Mouse (Mus musculus) liver, embryonic 16.5 days (tissue): ENCODE results near the gene Olfr628. TPM values are rescaled to one million over a fixed set of nuclear protein-coding genes. Genes with fewer than 3 reads are reported as not detected.
"Not testable (repeated sequence)": the region's sequence is repeated elsewhere in the genome, so short reads cannot be mapped to it uniquely, and the experiment has no call there.

ENCODE experiments used
- ATAC-seq: fragments of 200-750 bp; cut with Nextera tagmentation; 2 replicates; pipeline ENCODE4 v1.8.0; 2017; ENCODE audit warnings: low read depth, mild to moderate bottlenecking, moderate number of reproducible peaks, moderate library complexity
- H3K27ac ChIP-seq: fragments of 300-500 bp; sonication (generic); 2 replicates; pipeline ENCODE4 v1.5.1; 2014; ENCODE audit warnings: mild to moderate bottlenecking, low read length
- H3K27me3 ChIP-seq: fragments of 300-500 bp; sonication (generic); 2 replicates; pipeline ENCODE4 v1.6.1; 2014; ENCODE audit warnings: low read depth, low read length, mixed read lengths; ENCODE audit not compliant: control insufficient read depth, insufficient read depth
- H3K36me3 ChIP-seq: fragments of 300-500 bp; sonication (generic); 2 replicates; pipeline ENCODE4 v1.6.1; 2014; ENCODE audit warnings: mild to moderate bottlenecking; ENCODE audit not compliant: control insufficient read depth, insufficient read depth
- H3K4me1 ChIP-seq: fragments of 300-500 bp; sonication (generic); 2 replicates; pipeline ENCODE4 v1.6.1; 2014; ENCODE audit warnings: low read depth, low read length, mixed read lengths; ENCODE audit not compliant: control insufficient read depth
- H3K4me2 ChIP-seq: fragments of 300-500 bp; sonication (generic); 2 replicates; pipeline ENCODE4 v1.6.1; 2014; ENCODE audit warnings: low read depth, low read length, mixed read lengths
- H3K4me3 ChIP-seq: fragments of 300-500 bp; sonication (generic); 2 replicates; pipeline ENCODE4 v1.5.1; 2014; ENCODE audit warnings: low read depth, mild to moderate bottlenecking, low read length
- H3K9ac ChIP-seq: fragments of 300-500 bp; sonication (generic); 2 replicates; pipeline ENCODE4 v1.6.1; 2014; ENCODE audit warnings: low read depth, low read length
- H3K9me3 ChIP-seq: fragments of 300-500 bp; sonication (generic); replicated peaks from 2 replicates; pipeline ENCODE4 v1.6.1; 2016; ENCODE audit warnings: low read length; ENCODE audit not compliant: control insufficient read depth
- WGBS: fragments of 180-500 bp; shearing (Covaris S2); extraction: QIAGEN DNeasy Blood & Tissue Kit; methylation state at CpG from one replicate; pipeline ENCODE4 v1.1.7; 2014; ENCODE audit not compliant: insufficient replicate concordance; 5-methylcytosine and 5-hydroxymethylcytosine counted together
- polyA plus RNA-seq: library from polyadenylated mRNA; unstranded; fragments of >200 nt; fragmentation: Nextera tagmentation; extraction: Ambion mirVana; gene quantifications from 2 replicates; pipeline ENCODE4 v1.2.1, GENCODE M21; 2015

Gene Olfr628
- polyA plus RNA-seq, 1 experiment from 2014 or later = not detected

DNA sequence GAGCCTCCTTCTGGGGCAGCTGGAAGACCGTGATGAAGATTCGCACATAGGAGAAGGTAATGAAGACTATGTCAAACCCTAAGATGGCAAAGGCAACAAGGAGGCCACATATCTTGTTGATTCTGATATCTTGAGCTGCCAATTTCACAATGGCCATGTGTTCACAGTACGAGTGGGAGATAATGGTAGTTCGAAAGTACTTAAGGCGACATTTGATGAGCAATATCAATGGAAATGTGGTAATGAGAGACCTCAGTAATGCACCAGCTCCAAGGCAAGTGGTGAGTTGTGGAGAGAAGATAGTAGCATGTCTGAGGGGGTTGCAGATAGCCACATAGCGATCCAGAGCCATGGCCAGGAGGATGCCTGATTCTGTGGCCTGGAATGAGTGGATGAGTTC, 37.5 kb downstream of the Olfr628 start:
- peak; percentile 47 for ATAC-seq
- H3K27ac ChIP-seq, H3K27me3 ChIP-seq, H3K9me3 ChIP-seq, H3K9ac ChIP-seq, H3K36me3 ChIP-seq, H3K4me1 ChIP-seq, H3K4me3 ChIP-seq, H3K4me2 ChIP-seq: not testable (repeated sequence)
- 24% methylated on average over 3 of the region's 6 CpGs for WGBS

DNA sequence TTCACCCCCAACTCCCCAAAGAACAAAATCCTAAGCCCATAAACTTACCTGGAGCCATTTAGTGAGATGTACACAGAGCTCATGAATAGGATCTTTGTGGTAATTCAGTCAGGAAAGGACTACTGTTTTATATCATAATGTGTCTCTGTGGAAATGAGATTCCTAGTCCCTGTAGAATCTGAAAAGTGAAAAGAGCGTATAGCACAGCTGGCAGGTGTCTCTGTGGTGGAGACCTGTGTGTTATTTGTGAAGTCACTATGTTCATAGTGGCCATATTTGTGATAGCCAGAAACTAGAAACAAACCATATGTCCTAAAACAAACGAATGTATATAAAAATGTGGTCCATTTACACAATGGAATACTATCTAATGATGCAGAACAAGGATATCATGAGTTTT, 41.3 kb downstream of the Olfr628 start, which contains the start of gene Olfr69:
Gene Olfr69, minus strand, starts transcription at position 101 of the 400 bp plus-strand sequence.
- Histone ChIP-seq H3K27me3 (no peaks in the 10 kb centered on the region), H3K27ac (no peak within 1 kb of the TSS), H3K4me2 (no peak within 1 kb of the TSS), H3K4me3 (no peak within 1 kb of the TSS), H3K36me3 (no peaks in the 10 kb centered on the region), H3K9ac (no peak within 1 kb of the TSS), H3K9me3 (no peaks in the 10 kb centered on the region), H3K4me1 (no peaks in the 10 kb centered on the region)
- ATAC-seq = no peak
- WGBS = 66% methylated on average over 2 of the region's 2 CpGs

DNA sequence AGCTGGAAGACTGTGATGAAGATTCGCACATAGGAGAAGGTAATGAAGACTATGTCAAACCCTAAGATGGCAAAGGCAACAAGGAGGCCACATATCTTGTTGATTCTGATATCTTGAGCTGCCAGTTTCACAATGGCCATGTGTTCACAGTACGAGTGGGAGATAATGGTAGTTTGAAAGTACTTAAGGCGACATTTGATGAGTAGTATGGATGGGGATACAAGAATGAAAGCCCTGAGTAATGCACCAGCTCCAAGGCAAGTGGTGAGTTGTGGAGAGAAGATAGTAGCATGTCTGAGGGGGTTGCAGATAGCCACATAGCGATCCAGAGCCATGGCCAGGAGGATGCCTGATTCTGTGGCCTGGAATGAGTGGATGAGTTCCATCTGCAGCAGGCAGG, 47.5 kb downstream of the Olfr628 start:
- H3K27me3 ChIP-seq, H3K9ac ChIP-seq, H3K4me3 ChIP-seq, H3K27ac ChIP-seq, H3K36me3 ChIP-seq, H3K4me1 ChIP-seq, H3K9me3 ChIP-seq, H3K4me2 ChIP-seq: not testable (repeated sequence)
- 48% methylated on average over 4 of the region's 4 CpGs for WGBS
- peak; percentile 76 for ATAC-seq

DNA sequence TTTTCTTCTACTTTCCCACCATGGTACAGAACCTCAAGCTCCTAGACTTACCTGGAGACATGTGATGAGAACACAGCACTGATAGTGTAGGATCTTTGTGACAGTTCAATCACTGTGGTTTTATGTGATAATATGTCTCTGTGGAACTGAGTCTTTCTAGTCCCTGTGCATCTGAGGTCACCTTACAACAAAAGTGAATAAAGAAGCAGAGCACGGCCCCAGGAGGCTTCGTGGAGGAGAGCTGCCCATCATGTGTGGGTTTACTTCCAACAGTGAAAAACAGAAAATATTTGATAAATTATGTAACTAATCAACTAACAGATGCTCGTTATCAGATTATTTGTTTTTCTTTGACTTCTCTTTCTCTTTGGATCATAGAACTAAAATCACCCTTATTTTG, 49.4 kb downstream of the Olfr628 start, which contains the start of gene Olfr68:
Gene Olfr68, minus strand, starts transcription at position 101 of the 400 bp plus-strand sequence.
- no peak within 1 kb of the TSS for H3K9ac ChIP-seq
- no peak for ATAC-seq

More for the DNA sequence above, 49.4 kb downstream of the Olfr628 start, which contains the start of gene Olfr68:
- H3K27ac ChIP-seq = no peak within 1 kb of the TSS
- H3K36me3 ChIP-seq = no peaks in the 10 kb centered on the region
- H3K4me1 ChIP-seq = no peaks in the 10 kb centered on the region
- H3K27me3 ChIP-seq = no peaks in the 10 kb centered on the region
- no peak within 1 kb of the TSS for H3K4me2 ChIP-seq
- no peaks in the 10 kb centered on the region for H3K9me3 ChIP-seq
- WGBS = 73% methylated on average over 3 of the region's 3 CpGs
- H3K4me3 ChIP-seq = no peak within 1 kb of the TSS

Other genes starting within 250 kb of the Olfr628 start
- not detected in 2 replicates for gene Olfr609, start 232.3 kb upstream of the Olfr628 start, polyA plus RNA-seq
- not detected in 2 replicates for gene Olfr610, start 218.3 kb upstream of the Olfr628 start, polyA plus RNA-seq
- not detected in 2 replicates for gene Olfr611, start 209.5 kb upstream of the Olfr628 start, polyA plus RNA-seq
- gene Olfr612, start 187.7 kb upstream of the Olfr628 start, polyA plus RNA-seq = not detected in 2 replicates
- gene Olfr613, start 182.3 kb upstream of the Olfr628 start, polyA plus RNA-seq = not detected in 2 replicates
- gene Olfr615, start 174.3 kb upstream of the Olfr628 start, polyA plus RNA-seq = not detected in 2 replicates
- not detected in 2 replicates for gene Olfr616, start 161.2 kb upstream of the Olfr628 start, polyA plus RNA-seq
- gene Olfr617, start 157.3 kb upstream of the Olfr628 start, polyA plus RNA-seq = not detected in 2 replicates
- gene Olfr618, start 140.3 kb upstream of the Olfr628 start, polyA plus RNA-seq = not detected in 2 replicates
- gene Olfr619, start 129.8 kb upstream of the Olfr628 start, polyA plus RNA-seq = not detected in 2 replicates
- gene Olfr620, start 117.8 kb upstream of the Olfr628 start, polyA plus RNA-seq = not detected in 2 replicates
- not detected in 2 replicates for gene Olfr622, start 87.7 kb upstream of the Olfr628 start, polyA plus RNA-seq
- not detected in 2 replicates for gene Olfr623, start 66.7 kb upstream of the Olfr628 start, polyA plus RNA-seq
- gene Olfr624, start 59.2 kb upstream of the Olfr628 start, polyA plus RNA-seq = 0.02 TPM in 2 replicates
- gene Olfr625-ps1, start 47.7 kb upstream of the Olfr628 start, polyA plus RNA-seq = not detected in 2 replicates
- not detected in 2 replicates for gene Olfr243, start 15.7 kb upstream of the Olfr628 start, polyA plus RNA-seq
- gene Olfr629, start 14.6 kb downstream of the Olfr628 start, polyA plus RNA-seq = 0.07 TPM in 1 of 2 replicates, not detected in the other
- not detected in 2 replicates for gene Olfr630, start 27.0 kb downstream of the Olfr628 start, polyA plus RNA-seq
- not detected in 2 replicates for gene Olfr69, start 41.2 kb downstream of the Olfr628 start, polyA plus RNA-seq
- not detected in 2 replicates for gene Olfr68, start 49.3 kb downstream of the Olfr628 start, polyA plus RNA-seq
- gene Olfr67, start 61.4 kb downstream of the Olfr628 start, polyA plus RNA-seq = not detected in 2 replicates
- gene Hbb-bt, start 83.6 kb downstream of the Olfr628 start, polyA plus RNA-seq = 43,947 and 47,652 TPM in 2 replicates
- gene Hbb-bs, start 97.7 kb downstream of the Olfr628 start, polyA plus RNA-seq = 113,562 and 115,549 TPM in 2 replicates
- gene Hbb-bh2, start 110.1 kb downstream of the Olfr628 start, polyA plus RNA-seq = 0.22 TPM in 1 of 2 replicates, not detected in the other
- gene Hbb-bh1, start 112.8 kb downstream of the Olfr628 start, polyA plus RNA-seq = 24.9 and 31.8 TPM in 2 replicates
- gene Hbb-y, start 122.8 kb downstream of the Olfr628 start, polyA plus RNA-seq = 114 and 115 TPM in 2 replicates
- not detected in 2 replicates for gene Olfr66, start 155.9 kb downstream of the Olfr628 start, polyA plus RNA-seq
- gene Olfr64, start 164.1 kb downstream of the Olfr628 start, polyA plus RNA-seq = not detected in 2 replicates
- gene Olfr65, start 173.1 kb downstream of the Olfr628 start, polyA plus RNA-seq = not detected in 2 replicates
- 0.13 TPM in 1 of 2 replicates, not detected in the other for gene Olfr631, start 198.5 kb downstream of the Olfr628 start, polyA plus RNA-seq
- 0.18 and 0.29 TPM in 2 replicates for gene Olfr632, start 204.0 kb downstream of the Olfr628 start, polyA plus RNA-seq
- not detected in 2 replicates for gene Olfr633, start 214.1 kb downstream of the Olfr628 start, polyA plus RNA-seq
- not detected in 2 replicates for gene Olfr635, start 240.8 kb downstream of the Olfr628 start, polyA plus RNA-seq